Mouse (Mus musculus): ENCODE measurements around the gene Zfp719.

The Zfp719 gene

GRCm38 (mm10) chr7:43579440-43580171, at the start of gene Zfp719:
Gene Zfp719, plus strand, starts transcription at chr7:43579610.
- DNase-seq (ENCODE audit: low read depth, low spot score): peak; percentile 99

- no peak for DNase-seq (ENCODE audit: low read depth, low spot score)
These were observed 49.1 kb upstream of the Zfp719 start for GRCm38 (mm10) chr7:43530216-43530785.

GRCm38 (mm10) chr7:43532936-43533505, 46.4 kb upstream of the Zfp719 start:
- no peak for DNase-seq (ENCODE audit: low read depth, low spot score)

DNA sequence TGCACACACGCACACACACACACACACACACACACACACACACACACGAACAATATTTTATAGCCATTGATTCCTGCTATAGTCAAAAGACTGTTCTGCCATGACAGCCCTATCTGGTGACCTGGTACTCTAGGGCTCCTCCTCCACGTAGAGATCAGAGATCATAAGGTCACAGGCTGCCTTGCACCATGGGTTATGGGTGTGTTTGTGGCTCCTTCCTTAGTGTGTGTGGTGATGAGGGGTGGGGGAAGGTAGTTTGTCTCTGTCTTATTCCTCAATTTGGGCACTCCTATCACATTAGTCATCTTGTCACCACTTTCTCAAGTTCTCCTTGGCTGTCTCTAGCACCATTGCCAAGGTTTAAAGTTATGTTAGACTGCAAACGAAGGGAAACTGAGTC, 40.9 kb upstream of the Zfp719 start:
- DNase-seq (ENCODE audit: low read depth, low spot score): no peak

GRCm38 (mm10) chr7:43544225-43544977, 35.0 kb upstream of the Zfp719 start, which contains the start of gene Cd33:
Gene Cd33, minus strand, starts transcription at chr7:43544428.
- no peak for DNase-seq (ENCODE audit: low read depth, low spot score)

DNA sequence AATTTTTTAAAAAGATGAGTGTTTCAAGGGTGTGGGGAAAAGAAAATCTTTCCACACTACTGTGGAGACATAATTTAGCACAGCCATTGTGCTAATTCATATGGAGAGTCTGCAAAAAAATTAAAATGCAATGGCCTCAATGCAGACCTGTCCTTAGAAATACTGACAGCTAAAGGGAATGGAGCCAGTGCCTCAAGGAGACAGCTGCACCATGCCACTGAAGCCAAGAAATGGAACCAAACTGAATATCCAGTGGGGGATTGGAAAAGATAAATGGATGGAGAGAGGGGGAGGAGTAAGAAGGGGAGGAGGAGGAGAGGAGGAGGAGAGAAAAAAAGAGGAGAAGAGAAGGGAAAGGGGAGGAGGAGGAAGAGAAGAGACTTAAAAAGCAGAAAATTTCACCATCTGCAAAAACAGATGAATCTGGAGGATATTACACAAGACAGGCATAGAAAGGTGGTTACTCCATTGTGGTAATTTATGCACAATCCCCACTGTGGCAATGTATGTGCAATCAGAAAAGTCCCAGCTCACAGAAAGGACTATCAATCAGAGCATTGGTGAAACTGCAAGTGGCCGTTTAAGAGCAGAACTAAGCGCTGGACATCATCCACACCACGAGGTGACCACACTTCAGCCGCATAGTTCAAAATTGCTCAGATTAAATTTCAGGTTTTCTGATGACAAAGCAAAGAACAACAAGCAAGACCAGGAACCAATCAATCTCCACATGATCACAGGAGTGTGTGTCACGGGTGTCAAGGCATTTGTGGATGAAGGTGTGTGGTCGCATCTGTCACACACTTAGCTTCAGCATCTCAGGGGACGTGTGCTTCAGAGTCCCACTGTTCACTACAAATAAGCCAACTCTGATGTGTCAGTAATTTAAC, 33.5 kb upstream of the Zfp719 start:
- DNase-seq (ENCODE audit: low read depth, low spot score): no peak

- DNase-seq (ENCODE audit: low read depth, low spot score): peak; percentile 95
These were observed 31.7 kb upstream of the Zfp719 start for GRCm38 (mm10) chr7:43547666-43548065.

- DNase-seq (ENCODE audit: low read depth, low spot score): no peak
These were observed 31.2 kb upstream of the Zfp719 start for GRCm38 (mm10) chr7:43548206-43548605.

GRCm38 (mm10) chr7:43553153-43553552, 26.3 kb upstream of the Zfp719 start:
- no peak for DNase-seq (ENCODE audit: low read depth, low spot score)

DNA sequence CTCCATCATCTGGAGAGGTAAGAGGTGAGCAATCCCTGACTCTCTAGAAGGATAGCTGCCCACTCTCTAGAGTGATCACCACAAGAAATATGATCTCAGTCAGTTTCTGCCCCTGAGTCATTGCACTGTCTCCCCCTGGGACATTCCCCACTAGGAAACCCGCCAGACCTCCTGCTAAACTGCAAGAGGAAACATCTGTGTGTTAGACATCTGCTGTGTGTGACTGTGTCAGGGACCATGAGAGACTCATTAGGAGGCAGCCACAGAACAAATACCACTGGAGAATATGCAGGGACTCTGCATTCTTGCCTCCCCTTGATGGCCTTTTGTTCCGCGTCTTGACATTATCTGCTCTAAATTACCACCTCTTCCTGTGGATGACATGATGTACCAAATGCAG, 24.9 kb upstream of the Zfp719 start:
- no peak for DNase-seq (ENCODE audit: low read depth, low spot score)

- peak; percentile 33 for DNase-seq (ENCODE audit: low read depth, low spot score)
These were observed 24.1 kb upstream of the Zfp719 start for GRCm38 (mm10) chr7:43555351-43555750.

DNA sequence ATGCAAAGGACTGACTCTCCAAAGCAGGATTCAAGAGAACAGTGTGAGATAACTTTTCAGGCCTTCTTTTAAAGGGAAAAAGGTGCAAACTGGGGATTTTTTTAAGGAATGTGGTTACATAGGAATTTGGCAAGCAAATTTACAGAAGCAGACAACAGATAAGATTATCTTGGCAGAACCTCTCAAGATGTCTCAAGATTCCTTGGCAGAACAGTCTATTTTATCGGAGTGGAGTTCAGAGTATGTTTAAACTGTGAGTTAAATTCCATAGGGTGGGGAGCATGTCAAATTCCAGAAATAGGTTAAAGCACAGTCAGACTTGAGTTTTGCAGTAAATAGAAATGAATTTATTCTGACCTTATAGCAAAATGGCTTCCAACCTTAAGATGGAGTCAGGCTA, 22.5 kb upstream of the Zfp719 start:
- no peak for DNase-seq (ENCODE audit: low read depth, low spot score)

- DNase-seq (ENCODE audit: low read depth, low spot score): peak; percentile 97
These were observed 17.3 kb upstream of the Zfp719 start, which contains the start of gene Zfp658 for GRCm38 (mm10) chr7:43562006-43562633. Gene Zfp658, plus strand, starts transcription at chr7:43562256.

DNA sequence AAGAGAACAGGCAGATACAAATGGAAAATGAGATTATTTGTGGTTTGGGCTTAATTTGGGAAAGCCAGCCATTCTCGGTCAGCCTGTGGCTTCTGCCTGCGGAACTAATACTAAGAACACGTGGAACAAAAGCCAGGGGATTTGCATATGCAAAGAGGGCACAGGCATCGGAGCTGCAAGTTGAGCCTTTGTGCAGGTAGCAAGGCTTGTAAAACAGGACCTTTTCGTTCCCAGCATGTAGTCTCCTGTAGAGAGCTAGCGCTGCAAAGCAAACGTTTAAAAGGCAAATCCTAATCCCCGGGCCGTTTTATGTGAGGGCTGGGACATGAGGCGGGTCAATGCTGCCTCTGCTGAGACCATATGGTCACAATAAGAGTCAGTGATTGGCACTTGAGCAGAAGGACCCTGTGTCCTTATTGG, 16.7 kb upstream of the Zfp719 start:
- DNase-seq (ENCODE audit: low read depth, low spot score): peak; percentile 90

GRCm38 (mm10) chr7:43563300-43563699, 16.1 kb upstream of the Zfp719 start:
- DNase-seq (ENCODE audit: low read depth, low spot score): no peak

DNA sequence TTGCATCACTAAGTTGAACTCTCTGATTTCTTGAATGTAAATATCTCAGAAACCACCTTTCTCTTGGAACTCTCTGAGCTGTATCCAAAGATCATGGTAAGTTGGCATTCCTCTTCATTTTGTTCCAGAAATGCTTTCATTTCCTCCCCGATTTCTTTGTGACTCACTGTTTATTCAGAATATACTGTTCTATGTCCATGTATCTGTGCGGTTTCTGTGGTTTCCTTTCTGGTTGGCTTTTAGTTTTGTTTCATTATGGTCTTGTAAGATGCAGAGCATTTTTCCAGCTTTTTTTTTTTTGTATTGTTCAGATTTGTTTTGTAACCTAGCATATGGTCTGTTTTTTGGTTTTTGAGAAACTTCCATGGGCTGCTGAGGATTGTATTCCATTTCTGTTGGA, 8.2 kb upstream of the Zfp719 start:
- DNase-seq (ENCODE audit: low read depth, low spot score): no peak

DNA sequence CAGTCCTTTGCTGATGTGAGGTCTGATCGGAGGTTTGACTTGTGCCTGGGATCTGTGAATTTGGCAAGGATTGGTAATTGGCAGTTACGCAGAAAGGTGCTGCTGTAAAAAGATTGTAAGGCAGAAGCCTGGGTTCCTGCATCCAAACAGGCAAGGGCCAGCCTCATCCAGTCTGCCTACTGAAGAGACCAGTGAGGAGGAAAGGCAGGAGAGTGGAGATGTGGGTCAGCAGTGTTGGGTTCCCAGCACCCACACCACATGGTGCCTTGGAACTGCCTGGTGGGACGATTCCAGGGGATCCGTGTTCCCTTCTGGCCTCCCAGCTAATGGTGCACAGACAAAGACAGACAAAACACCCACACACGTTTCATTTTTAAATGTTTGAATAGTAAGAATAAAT, 1.1 kb downstream of the Zfp719 start:
- DNase-seq (ENCODE audit: low read depth, low spot score): no peak

DNA sequence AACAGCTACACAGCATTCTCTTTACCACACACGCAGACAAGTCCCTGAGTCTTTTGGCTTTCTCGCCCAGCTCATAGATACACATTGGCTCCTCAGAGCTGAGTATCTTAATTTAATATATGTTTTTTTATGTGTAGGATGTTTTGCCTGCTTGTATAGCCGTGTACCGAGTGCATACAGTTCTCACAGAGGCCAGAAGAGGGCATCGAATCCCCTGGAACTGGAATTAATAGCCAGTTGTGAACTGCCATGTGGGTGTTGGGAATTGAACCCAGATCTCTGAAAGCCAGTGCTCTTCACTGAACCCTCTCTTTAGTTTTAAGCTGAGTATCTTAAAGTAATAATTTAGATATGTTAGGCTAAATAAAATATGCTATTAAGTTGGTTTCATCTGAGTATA, 5.4 kb downstream of the Zfp719 start:
- DNase-seq (ENCODE audit: low read depth, low spot score): peak; percentile 45

DNA sequence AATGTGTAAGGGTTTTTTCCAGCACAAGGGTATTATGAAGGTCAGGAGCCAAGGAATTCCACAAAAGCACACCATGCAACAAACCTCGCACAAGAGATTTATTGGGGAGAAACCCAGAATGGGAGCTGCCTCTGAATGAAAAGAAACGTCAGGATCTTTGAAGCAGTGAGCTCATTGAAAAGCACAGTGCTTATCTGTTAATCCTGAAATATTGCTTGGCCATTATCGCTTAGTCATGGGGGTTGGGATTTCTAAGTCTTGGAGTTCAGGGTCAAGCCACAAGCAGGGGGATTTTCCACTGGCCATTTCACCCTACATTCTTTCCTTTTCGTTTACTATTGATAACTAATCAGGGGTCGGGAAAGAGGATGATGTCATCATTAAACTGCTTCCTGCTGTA, 22.5 kb downstream of the Zfp719 start:
- DNase-seq (ENCODE audit: low read depth, low spot score): no peak

DNA sequence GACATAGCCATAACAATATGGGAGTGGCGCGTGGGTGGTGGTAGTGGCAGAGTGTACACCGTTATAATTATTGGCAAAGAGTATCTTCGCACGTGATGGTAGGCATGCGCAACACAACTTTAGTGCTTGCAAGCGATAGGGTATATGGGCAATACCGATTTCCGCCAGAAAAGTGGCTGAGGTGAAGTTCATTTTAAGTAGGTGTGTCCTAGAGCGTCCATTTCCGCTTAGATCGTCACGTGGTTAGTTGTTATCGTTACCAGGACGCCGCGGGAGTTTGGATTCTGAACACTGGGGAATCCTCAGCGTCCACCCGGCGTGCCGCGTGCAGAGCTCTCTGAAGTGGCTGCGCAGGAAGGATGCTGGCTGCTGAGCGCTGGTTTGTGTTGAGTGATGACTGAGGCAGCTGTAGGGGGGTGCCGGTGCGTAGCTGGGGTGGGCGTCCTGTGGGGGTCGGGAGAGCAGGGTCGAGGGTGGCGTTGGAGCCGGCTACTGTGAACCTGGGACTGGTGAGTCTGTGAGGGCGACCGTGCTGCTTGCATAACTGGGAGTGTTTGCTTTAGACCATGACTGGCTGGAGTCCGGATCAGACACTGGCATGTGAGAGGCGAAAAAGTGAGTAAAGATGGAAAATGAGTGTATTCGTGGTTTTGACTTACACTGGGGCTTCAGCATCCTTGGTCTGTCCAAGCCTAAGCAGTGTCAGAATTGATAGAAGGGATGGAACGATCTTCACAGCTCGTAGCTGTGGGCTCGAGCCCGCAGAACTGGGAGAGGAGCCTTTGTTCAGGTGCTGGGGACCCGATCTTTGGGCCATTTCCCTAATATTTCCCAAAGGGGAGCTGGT, 27.7 kb downstream of the Zfp719 start, which contains the start of gene Zfp819:
Gene Zfp819, plus strand, starts transcription at position 274 of the 847 bp plus-strand sequence.
- DNase-seq (ENCODE audit: low read depth, low spot score): peak; percentile 93

Data from ES-CJ7 (cell line).